Mouse (Mus musculus) lung, embryonic 14.5 days (tissue): Measurements from ENCODE around the gene Ak6. TPM values are rescaled to one million over a fixed set of nuclear protein-coding genes. Genes with fewer than 3 reads are reported as not detected.

Experiments used
- ATAC-seq: fragments of 200-750 bp; cut with Nextera tagmentation; 2 replicates; pipeline ENCODE4 v1.8.0; 2017; ENCODE audit warnings: mild to moderate bottlenecking, moderate TSS enrichment, moderate library complexity; ENCODE audit not compliant: insufficient read depth
- DNase-seq: peaks from one replicate; pipeline ENCODE4 v3.0.0-alpha.2; 2015
- H3K27ac ChIP-seq: fragments of 300-500 bp; sonication (generic); 2 replicates; pipeline ENCODE4 v1.5.1; 2014; ENCODE audit warnings: low read depth, mild to moderate bottlenecking, moderate library complexity
- H3K27me3 ChIP-seq: fragments of 300-500 bp; sonication (generic); 2 replicates; pipeline ENCODE4 v1.6.1; 2014; ENCODE audit warnings: low read length, control low read depth; ENCODE audit not compliant: insufficient read depth
- H3K36me3 ChIP-seq: fragments of 300-500 bp; sonication (generic); 2 replicates; pipeline ENCODE4 v1.6.1; 2014; ENCODE audit warnings: control low read depth; ENCODE audit not compliant: insufficient read depth
- H3K4me1 ChIP-seq: fragments of 300-500 bp; sonication (generic); 2 replicates; pipeline ENCODE4 v1.6.1; 2014; ENCODE audit warnings: antibody characterized with exemption, control low read depth; ENCODE audit not compliant: insufficient read depth
- H3K4me2 ChIP-seq: fragments of 300-500 bp; sonication (generic); 2 replicates; pipeline ENCODE4 v1.6.1; 2014; ENCODE audit warnings: mild to moderate bottlenecking
- H3K4me3 ChIP-seq: fragments of 300-500 bp; sonication (generic); 2 replicates; pipeline ENCODE4 v1.5.1; 2014; ENCODE audit warnings: low read depth, low read length
- H3K9ac ChIP-seq: fragments of 300-500 bp; sonication (generic); 2 replicates; pipeline ENCODE4 v1.6.1; 2014
- H3K9me3 ChIP-seq: fragments of 300-500 bp; sonication (generic); 2 replicates; pipeline ENCODE4 v1.6.1; 2016; ENCODE audit warnings: low read depth, low read length, control low read depth
- CTCF ChIP-seq: IDR thresholded peaks from 2 replicates; pipeline ENCODE4 v1.5.1; 2016; ENCODE audit warnings: antibody characterized with exemption, low read depth
- WGBS: fragments of 180-500 bp; shearing (Covaris S2); extraction: QIAGEN DNeasy Blood & Tissue Kit; methylation state at CpG from one replicate; pipeline ENCODE4 v1.1.7; 2014; 5-methylcytosine and 5-hydroxymethylcytosine counted together
- polyA plus RNA-seq: library from polyadenylated mRNA; unstranded; fragments of >200 nt; fragmentation: Nextera tagmentation; extraction: Ambion mirVana; gene quantifications from 2 replicates; pipeline ENCODE4 v1.2.1, GENCODE M21; 2014

The Ak6 gene
- polyA plus RNA-seq, 1 experiment from 2014 or later: 300 TPM

DNA sequence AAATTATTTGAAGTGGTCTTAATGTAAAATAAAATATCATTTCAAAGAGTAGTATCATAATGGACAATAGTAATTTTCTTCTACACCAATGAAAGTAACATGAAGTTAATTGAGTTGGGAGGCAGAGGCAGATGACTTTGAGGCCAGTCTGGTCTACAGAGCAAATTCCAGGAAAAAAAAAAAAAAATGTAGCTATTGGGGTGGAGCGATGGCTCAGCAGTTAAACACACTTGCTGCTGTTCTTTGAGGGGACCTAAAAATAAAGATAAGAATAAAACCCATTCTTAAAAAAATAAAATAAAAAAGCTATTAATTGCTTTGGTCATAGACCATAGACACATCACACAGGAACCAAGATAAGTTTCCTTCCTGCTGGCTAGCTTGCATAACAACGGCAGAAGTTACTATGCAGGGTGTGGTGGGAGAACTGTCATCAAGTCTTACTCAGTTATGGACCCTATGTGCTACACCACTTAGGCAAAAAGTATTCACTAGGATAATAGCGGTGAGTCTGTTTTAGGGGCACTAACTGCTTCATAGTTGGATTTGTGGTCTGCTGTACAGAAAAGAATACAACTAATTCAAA is 16.6 kb upstream of the Ak6 start:
- WGBS: 87% methylated on average over 3 of the region's 3 CpGs
- no peak overlapping the region for H3K9ac ChIP-seq
- H3K4me3 ChIP-seq: no peak overlapping the region
- no peaks in the 10 kb centered on the region for H3K27me3 ChIP-seq
- no peaks in the 10 kb centered on the region for H3K9me3 ChIP-seq
- H3K36me3 ChIP-seq: peaks cover 76% of the 10 kb centered on the region
- ATAC-seq: no peak
- H3K4me1 ChIP-seq: no peaks in the 10 kb centered on the region
- no peak for DNase-seq
- TF ChIP-seq CTCF: no peak
- no peak overlapping the region for H3K27ac ChIP-seq
- no peak overlapping the region for H3K4me2 ChIP-seq

DNA sequence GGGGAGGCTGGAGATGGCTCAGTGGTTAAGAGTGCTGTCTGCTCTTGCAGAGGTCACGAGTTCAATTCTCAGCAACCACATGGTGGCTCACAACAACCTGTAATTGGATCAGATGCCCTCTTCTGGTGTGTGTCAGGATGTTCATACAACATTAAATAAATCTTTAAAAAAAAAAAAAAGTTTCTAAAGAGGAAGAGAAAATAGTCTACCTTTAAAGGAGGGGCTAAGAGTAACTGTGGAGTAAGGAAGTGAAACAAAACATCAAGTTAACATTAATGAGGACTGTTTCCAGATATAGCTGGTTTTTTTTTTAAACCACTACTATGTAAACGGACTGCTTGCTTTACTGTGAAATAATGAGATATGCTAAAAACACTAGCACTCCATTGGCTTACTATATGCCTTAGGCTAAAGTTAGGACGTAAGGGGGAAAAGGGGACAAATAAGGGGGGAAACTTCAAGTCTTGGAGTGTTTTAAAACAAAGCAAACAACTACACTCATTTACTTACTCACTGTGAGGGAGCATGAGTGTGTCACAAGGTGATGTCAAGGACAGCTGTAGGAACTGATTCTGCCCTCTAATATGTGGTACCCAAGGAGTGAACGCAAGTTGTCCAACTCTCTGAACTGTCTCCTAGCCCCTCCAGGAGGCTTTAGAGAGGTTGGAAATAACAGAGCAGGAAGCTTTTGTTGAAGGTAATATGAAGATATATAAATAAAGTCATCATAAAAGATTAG is 8.1 kb upstream of the Ak6 start:
- H3K9ac ChIP-seq: no peak overlapping the region
- no peak for TF ChIP-seq CTCF
- no peaks in the 10 kb centered on the region for H3K9me3 ChIP-seq
- no peaks in the 10 kb centered on the region for H3K27me3 ChIP-seq
- H3K36me3 ChIP-seq: peaks cover 76% of the 10 kb centered on the region
- no peak overlapping the region for H3K4me3 ChIP-seq
- ATAC-seq (no peak), DNase-seq (no peak)
- no peak overlapping the region for H3K27ac ChIP-seq
- 91% methylated on average over 4 of the region's 4 CpGs for WGBS
- no peak overlapping the region for H3K4me2 ChIP-seq
- H3K4me1 ChIP-seq: no peaks in the 10 kb centered on the region

DNA sequence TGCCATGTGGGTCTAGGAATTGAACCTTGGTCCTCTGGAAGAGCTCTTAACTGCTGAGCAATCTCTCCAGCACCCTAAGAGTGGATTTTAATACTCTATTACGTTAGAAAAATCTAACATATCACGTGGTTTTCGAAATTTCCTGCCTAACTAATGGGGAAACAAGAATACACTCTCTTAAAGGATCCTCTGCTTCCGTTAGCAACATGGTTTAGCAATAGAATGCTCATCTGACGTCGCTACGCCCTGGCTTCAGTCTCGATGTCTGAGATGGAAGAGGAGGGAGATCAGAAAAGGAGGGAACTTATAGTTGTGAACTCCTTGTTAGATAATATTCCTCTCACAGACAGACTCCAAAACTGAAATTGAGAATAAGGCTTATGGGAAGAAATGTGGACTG is 2.6 kb upstream of the Ak6 start:
- no peak overlapping the region for H3K4me2 ChIP-seq
- no peak overlapping the region for H3K9ac ChIP-seq
- no peak for TF ChIP-seq CTCF
- peaks cover 3% of the 10 kb centered on the region; the same call in 1 of the 2 replicates for H3K4me1 ChIP-seq
- 94% methylated on average over 8 of the region's 8 CpGs for WGBS
- no peak for ATAC-seq
- H3K27me3 ChIP-seq: no peaks in the 10 kb centered on the region
- peaks cover 44% of the 10 kb centered on the region for H3K36me3 ChIP-seq
- no peak overlapping the region for H3K27ac ChIP-seq
- DNase-seq: no peak
- H3K9me3 ChIP-seq: no peaks in the 10 kb centered on the region
- H3K4me3 ChIP-seq: no peak overlapping the region

DNA sequence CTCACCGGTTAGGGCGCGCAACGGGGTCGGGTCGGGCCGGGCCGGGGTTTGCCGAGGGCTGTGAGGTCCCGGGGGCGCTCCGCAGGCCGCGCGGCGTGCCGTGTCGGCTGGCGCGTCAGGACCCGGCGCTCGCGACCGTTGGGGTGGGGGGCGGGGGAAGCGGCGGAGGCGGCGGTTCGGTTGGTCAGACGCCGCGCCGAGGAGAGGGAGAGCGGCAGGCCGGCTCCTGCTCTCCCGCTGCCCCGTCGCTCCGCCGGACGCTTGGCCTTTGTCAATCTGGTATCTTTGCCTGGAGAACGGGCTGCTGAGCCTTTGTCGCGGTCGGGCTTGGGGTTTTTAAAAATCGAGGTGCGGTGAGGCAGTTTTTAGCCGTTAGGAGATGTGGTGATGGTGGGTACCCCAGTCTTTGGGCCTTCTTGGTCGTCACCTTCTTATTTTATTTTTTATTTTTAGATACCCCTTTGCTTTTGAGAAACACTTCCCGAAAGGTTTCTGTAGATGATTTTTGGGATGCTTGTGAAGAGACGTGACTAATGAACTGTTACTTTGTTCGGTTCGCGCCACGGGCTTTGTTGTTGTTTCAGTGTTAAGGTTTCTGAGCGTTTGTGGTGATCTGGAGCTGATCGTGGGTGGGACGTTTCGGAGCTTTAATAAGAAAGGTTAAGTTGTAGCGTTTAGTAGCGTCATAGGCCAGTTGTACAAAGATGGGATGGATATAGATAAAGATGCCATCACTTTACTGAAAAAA is 834 bp downstream of the Ak6 start, which contains the start of gene Taf9:
Gene Taf9, plus strand, starts transcription at position 141 of the 748 bp plus-strand sequence.
- Histone ChIP-seq H3K4me3 (peak within 1 kb of the TSS; percentile 95), H3K9me3 (no peaks in the 10 kb centered on the region), H3K27me3 (no peaks in the 10 kb centered on the region), H3K4me1 (peaks cover 3% of the 10 kb centered on the region; the same call in 1 of the 2 replicates), H3K27ac (peak within 1 kb of the TSS; percentile 95), H3K9ac (peak within 1 kb of the TSS; percentile 87), H3K36me3 (peaks cover 18% of the 10 kb centered on the region; the same call in 1 of the 2 replicates), H3K4me2 (peak within 1 kb of the TSS; percentile 71)
- under 1% methylated on average over 63 of the region's 63 CpGs for WGBS
- DNase-seq (peak; percentile 12), ATAC-seq (peak; percentile 70; the same call in 1 of the 2 replicates)
- TF ChIP-seq CTCF: no peak

DNA sequence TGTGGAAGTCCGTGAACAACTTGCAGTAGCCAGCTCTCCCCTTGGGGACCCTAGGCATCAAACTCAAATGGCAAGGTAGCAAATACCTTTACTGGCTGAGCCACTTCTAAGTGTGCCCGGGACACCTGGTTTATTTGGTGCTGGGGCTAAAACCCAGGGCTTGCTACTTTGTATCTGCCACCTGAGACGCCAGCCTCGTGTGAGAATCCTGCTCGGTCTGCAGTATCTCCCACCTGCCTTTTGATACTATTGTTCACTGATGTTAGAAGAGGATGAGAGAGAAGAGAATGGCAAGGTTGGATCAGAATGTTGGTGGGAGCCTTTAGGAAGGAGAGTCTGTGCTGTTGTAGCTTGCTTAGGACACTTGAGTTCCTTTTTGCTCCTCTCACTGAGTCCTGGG is 7.3 kb downstream of the Ak6 start:
- no peak overlapping the region for H3K27ac ChIP-seq
- no peak for TF ChIP-seq CTCF
- H3K9ac ChIP-seq: no peak overlapping the region
- no peaks in the 10 kb centered on the region for H3K4me1 ChIP-seq
- ATAC-seq (no peak), DNase-seq (no peak)
- no peak overlapping the region for H3K4me3 ChIP-seq
- H3K9me3 ChIP-seq: no peaks in the 10 kb centered on the region
- H3K27me3 ChIP-seq: no peaks in the 10 kb centered on the region
- H3K4me2 ChIP-seq: no peak overlapping the region
- 83% methylated on average over 5 of the region's 5 CpGs for WGBS
- H3K36me3 ChIP-seq: peaks cover 11% of the 10 kb centered on the region; the same call in 1 of the 2 replicates

DNA sequence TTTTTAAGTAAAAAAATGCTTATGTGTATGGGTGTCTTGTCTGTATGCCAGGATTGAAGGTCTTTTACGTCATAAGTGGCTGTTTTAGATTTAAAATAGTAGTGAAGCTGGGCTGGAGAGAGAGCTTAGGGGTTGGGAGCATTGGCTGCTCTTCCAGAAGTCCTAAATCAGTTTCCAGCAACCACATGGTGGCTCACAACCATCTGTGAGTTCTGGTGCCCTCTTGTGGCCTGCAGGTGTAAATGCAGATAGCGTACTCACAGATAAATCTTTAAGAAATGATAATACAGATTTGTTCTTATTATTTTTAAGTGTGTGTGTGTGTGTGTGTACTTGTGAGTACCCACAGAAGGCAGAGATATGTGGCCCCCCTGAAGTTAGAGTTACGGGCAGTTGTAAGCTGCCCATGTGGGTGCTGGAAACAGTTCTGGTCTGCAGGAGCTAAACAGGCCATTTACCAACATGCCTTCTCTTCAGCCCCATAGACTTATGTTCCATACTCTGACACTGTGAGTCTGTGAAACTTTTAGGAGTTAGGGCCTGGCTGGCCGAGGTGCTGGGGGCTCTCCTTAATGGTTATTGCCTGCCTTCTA is 9.2 kb downstream of the Ak6 start:
- H3K27me3 ChIP-seq: no peaks in the 10 kb centered on the region
- DNase-seq (peak; percentile 87), ATAC-seq (peak; percentile 62; the same call in 1 of the 2 replicates)
- no peak overlapping the region for H3K4me3 ChIP-seq
- H3K9ac ChIP-seq: no peak overlapping the region
- peaks cover 15% of the 10 kb centered on the region; the same call in 1 of the 2 replicates for H3K36me3 ChIP-seq
- H3K27ac ChIP-seq: no peak overlapping the region
- H3K4me1 ChIP-seq: no peaks in the 10 kb centered on the region
- H3K9me3 ChIP-seq: no peaks in the 10 kb centered on the region
- WGBS: 47% methylated on average over 4 of the region's 4 CpGs
- H3K4me2 ChIP-seq: no peak overlapping the region
- peak; percentile 90 for TF ChIP-seq CTCF
